Mouse (Mus musculus) hindbrain, embryonic 14.5 days (tissue): ENCODE measurements around the gene Rtraf. TPM values are rescaled to one million over a fixed set of nuclear protein-coding genes. Genes with fewer than 3 reads are reported as not detected.

ENCODE experiments used
- ATAC-seq: fragments of 200-750 bp; cut with Nextera tagmentation; 2 replicates; pipeline ENCODE4 v1.8.0; 2017; ENCODE audit warnings: moderate number of reproducible peaks, mild to moderate bottlenecking, moderate TSS enrichment, moderate library complexity; ENCODE audit not compliant: low FRiP score
- DNase-seq: peaks from one replicate; pipeline ENCODE4 v3.0.0-alpha.2; 2015; ENCODE audit warnings: low spot score
- H3K27ac ChIP-seq: fragments of 300-500 bp; sonication (generic); 2 replicates; pipeline ENCODE4 v1.5.1; 2014; ENCODE audit warnings: mild to moderate bottlenecking, moderate library complexity
- H3K27me3 ChIP-seq: fragments of 300-500 bp; sonication (generic); 2 replicates; pipeline ENCODE4 v1.6.1; 2014; ENCODE audit warnings: mild to moderate bottlenecking, low read length, mixed read lengths; ENCODE audit not compliant: control insufficient read depth, insufficient read depth
- H3K36me3 ChIP-seq: fragments of 300-500 bp; sonication (generic); replicated peaks from 2 replicates; pipeline ENCODE4 v1.6.1; 2014; ENCODE audit not compliant: control insufficient read depth, insufficient read depth
- H3K4me1 ChIP-seq: fragments of 300-500 bp; sonication (generic); replicated peaks from 2 replicates; pipeline ENCODE4 v1.6.1; 2014; ENCODE audit warnings: antibody characterized with exemption, low read length, mixed read lengths; ENCODE audit not compliant: control insufficient read depth, insufficient read depth
- H3K4me2 ChIP-seq: fragments of 300-500 bp; sonication (generic); replicated peaks from 2 replicates; pipeline ENCODE4 v1.6.1; 2014; ENCODE audit warnings: mild to moderate bottlenecking, moderate library complexity
- H3K4me3 ChIP-seq: fragments of 300-500 bp; sonication (generic); replicated peaks from 2 replicates; pipeline ENCODE4 v1.5.1; 2014; ENCODE audit warnings: mild to moderate bottlenecking, low read length
- H3K9ac ChIP-seq: fragments of 300-500 bp; sonication (generic); 2 replicates; pipeline ENCODE4 v1.6.1; 2014
- H3K9me3 ChIP-seq: fragments of 300-500 bp; sonication (generic); 2 replicates; pipeline ENCODE4 v1.6.1; 2016; ENCODE audit warnings: low read length; ENCODE audit not compliant: control insufficient read depth
- WGBS: fragments of 180-500 bp; shearing (Covaris S2); extraction: QIAGEN DNeasy Blood & Tissue Kit; methylation state at CpG from one replicate; pipeline ENCODE4 v1.1.7; 2014; 5-methylcytosine and 5-hydroxymethylcytosine counted together
- polyA plus RNA-seq: library from polyadenylated mRNA; unstranded; fragments of >200 nt; fragmentation: Nextera tagmentation; extraction: Ambion mirVana; gene quantifications from 2 replicates; pipeline ENCODE4 v1.2.1, GENCODE M21; 2014

The Rtraf gene
- polyA plus RNA-seq, 1 experiment from 2014 or later = 182 TPM

- WGBS = 49% methylated on average over 10 of the region's 10 CpGs
- Histone ChIP-seq H3K4me2 (no peak overlapping the region), H3K27me3 (no peaks in the 10 kb centered on the region), H3K9ac (no peak overlapping the region), H3K4me1 (no peaks in the 10 kb centered on the region), H3K9me3 (no peaks in the 10 kb centered on the region), H3K27ac (no peak overlapping the region), H3K4me3 (no peak overlapping the region), H3K36me3 (no peaks in the 10 kb centered on the region)
- DNase-seq (no peak), ATAC-seq (no peak)
These were observed 20.0 kb downstream of the Rtraf start for GRCm38 (mm10) chr14:19803623-19804022.

- Histone ChIP-seq H3K27me3 (no peaks in the 10 kb centered on the region), H3K4me2 (no peak overlapping the region), H3K27ac (no peak overlapping the region), H3K9me3 (no peaks in the 10 kb centered on the region), H3K4me3 (no peak overlapping the region), H3K36me3 (no peaks in the 10 kb centered on the region), H3K9ac (no peak overlapping the region), H3K4me1 (no peaks in the 10 kb centered on the region)
- WGBS = 55% methylated on average over 4 of the region's 4 CpGs
- ATAC-seq (no peak), DNase-seq (no peak)
These were observed 20.4 kb downstream of the Rtraf start for GRCm38 (mm10) chr14:19803222-19803621.

GRCm38 (mm10) chr14:19801474-19802215, 22.0 kb downstream of the Rtraf start:
- Histone ChIP-seq H3K27ac (no peak overlapping the region), H3K4me3 (no peak overlapping the region), H3K27me3 (no peaks in the 10 kb centered on the region), H3K9me3 (no peaks in the 10 kb centered on the region), H3K4me2 (no peak overlapping the region), H3K4me1 (no peaks in the 10 kb centered on the region), H3K9ac (no peak overlapping the region), H3K36me3 (no peaks in the 10 kb centered on the region)
- WGBS = 84% methylated on average over 8 of the region's 8 CpGs
- DNase-seq (no peak), ATAC-seq (no peak)

GRCm38 (mm10) chr14:19800485-19800884, 23.1 kb downstream of the Rtraf start:
- Histone ChIP-seq H3K27ac (no peak overlapping the region), H3K4me3 (no peak overlapping the region), H3K4me1 (no peaks in the 10 kb centered on the region), H3K36me3 (no peaks in the 10 kb centered on the region), H3K9ac (no peak overlapping the region), H3K4me2 (no peak overlapping the region), H3K9me3 (no peaks in the 10 kb centered on the region), H3K27me3 (no peaks in the 10 kb centered on the region)
- ATAC-seq (no peak), DNase-seq (no peak)
- WGBS = 64% methylated on average over 2 of the region's 2 CpGs

- Histone ChIP-seq H3K4me2 (no peak overlapping the region), H3K9ac (no peak overlapping the region), H3K27ac (no peak overlapping the region), H3K9me3 (no peaks in the 10 kb centered on the region), H3K4me3 (no peak overlapping the region), H3K27me3 (no peaks in the 10 kb centered on the region), H3K4me1 (no peaks in the 10 kb centered on the region), H3K36me3 (no peaks in the 10 kb centered on the region)
- DNase-seq = no peak
- WGBS = 89% methylated on average over 18 of the region's 18 CpGs
- no peak for ATAC-seq
These were observed 26.9 kb downstream of the Rtraf start for GRCm38 (mm10) chr14:19796541-19797304.

GRCm38 (mm10) chr14:19794881-19795280, 28.7 kb downstream of the Rtraf start:
- Histone ChIP-seq H3K4me2 (no peak overlapping the region), H3K4me3 (no peak overlapping the region), H3K36me3 (no peaks in the 10 kb centered on the region), H3K4me1 (no peaks in the 10 kb centered on the region), H3K9ac (no peak overlapping the region), H3K9me3 (no peaks in the 10 kb centered on the region), H3K27me3 (no peaks in the 10 kb centered on the region), H3K27ac (no peak overlapping the region)
- no peak for ATAC-seq
- no peak for DNase-seq
- 76% methylated on average over 4 of the region's 4 CpGs for WGBS

GRCm38 (mm10) chr14:19788443-19788842, 35.2 kb downstream of the Rtraf start:
- Histone ChIP-seq H3K9ac (no peak overlapping the region), H3K27me3 (no peaks in the 10 kb centered on the region), H3K36me3 (no peaks in the 10 kb centered on the region), H3K4me3 (no peak overlapping the region), H3K9me3 (no peaks in the 10 kb centered on the region), H3K27ac (no peak overlapping the region), H3K4me2 (no peak overlapping the region), H3K4me1 (no peaks in the 10 kb centered on the region)
- WGBS = 86% methylated on average over 1 of the region's 1 CpGs
- DNase-seq (no peak), ATAC-seq (no peak)

GRCm38 (mm10) chr14:19785797-19786588, 37.6 kb downstream of the Rtraf start:
- Histone ChIP-seq H3K27me3 (no peaks in the 10 kb centered on the region), H3K36me3 (no peaks in the 10 kb centered on the region), H3K4me3 (no peak overlapping the region), H3K4me2 (no peak overlapping the region), H3K27ac (no peak overlapping the region), H3K9ac (no peak overlapping the region), H3K9me3 (no peaks in the 10 kb centered on the region), H3K4me1 (no peaks in the 10 kb centered on the region)
- 87% methylated on average over 9 of the region's 9 CpGs for WGBS
- no peak for ATAC-seq
- DNase-seq = no peak

- no peak for DNase-seq
- WGBS = 89% methylated on average over 13 of the region's 13 CpGs
- no peaks in the 10 kb centered on the region for H3K27me3 ChIP-seq
- H3K27ac ChIP-seq = no peak overlapping the region
- H3K9me3 ChIP-seq = no peaks in the 10 kb centered on the region
- no peaks in the 10 kb centered on the region for H3K36me3 ChIP-seq
- ATAC-seq = no peak
- H3K4me1 ChIP-seq = no peaks in the 10 kb centered on the region
- no peak overlapping the region for H3K4me2 ChIP-seq
- no peak overlapping the region for H3K9ac ChIP-seq
- H3K4me3 ChIP-seq = no peak overlapping the region
These were observed 45.7 kb downstream of the Rtraf start for GRCm38 (mm10) chr14:19777945-19778344.
